Mouse (Mus musculus) MEL (cell line): ENCODE data around the gene Pik3c2b. TPM values are rescaled to one million over a fixed set of nuclear protein-coding genes. Genes with fewer than 3 reads are reported as not detected.
"Not testable (repeated sequence)": the region's sequence is repeated elsewhere in the genome, so short reads cannot be mapped to it uniquely, and the experiment has no call there.

Experiments used
- DNase-seq: peaks from one replicate; pipeline ENCODE4 v3.0.0; 2011; ENCODE audit warnings: low read depth, low spot score
- H3K27ac ChIP-seq: 2 replicates; pipeline ENCODE4 v1.5.1; 2012; ENCODE audit warnings: low read depth, mild to moderate bottlenecking, control low read depth, low read length, moderate library complexity; ENCODE audit not compliant: control insufficient read depth
- H3K27me3 ChIP-seq, 2 experiments: fragments of 150-350 bp in 1 of 2; sonication (generic) in 1 of 2; 2 replicates each; pipeline ENCODE4 v1.6.1; 2012; ENCODE audit warnings: low read length in 2 of 2, mild to moderate bottlenecking in 2 of 2, improper control_type of control experiment in 1 of 2, moderate library complexity in 1 of 2; ENCODE audit not compliant: insufficient read depth in 2 of 2, control insufficient read depth in 1 of 2
- H3K36me3 ChIP-seq, 2 experiments: 2 replicates each; pipeline ENCODE4 v1.6.1; 2012 to 2014; ENCODE audit warnings: low read length in 2 of 2, improper control_type of control experiment in 1 of 2, inconsistent platforms in 1 of 2, mild to moderate bottlenecking in 1 of 2; ENCODE audit not compliant: insufficient read depth in 2 of 2, control insufficient read depth in 1 of 2
- H3K4me1 ChIP-seq, 2 experiments: fragments of 150-350 bp in 1 of 2; sonication (generic) in 1 of 2; 2 replicates each; pipeline ENCODE4 v1.6.1; 2012; ENCODE audit warnings: low read length in 2 of 2, improper control_type of control experiment in 1 of 2, mild to moderate bottlenecking in 1 of 2; ENCODE audit not compliant: insufficient read depth in 2 of 2, control insufficient read depth in 1 of 2
- H3K4me3 ChIP-seq, 2 experiments: fragments of 150-350 bp in 1 of 2; sonication (generic) in 1 of 2; 2 replicates each; pipeline ENCODE4 v1.5.1; 2012; ENCODE audit warnings: low read depth in 2 of 2, low read length in 2 of 2, mild to moderate bottlenecking in 2 of 2, moderate library complexity in 2 of 2, control low read depth in 1 of 2, improper control_type of control experiment in 1 of 2; ENCODE audit not compliant: control insufficient read depth in 1 of 2, insufficient read depth in 1 of 2
- H3K79me2 ChIP-seq: 2 replicates; pipeline ENCODE4 v1.6.1; 2012; ENCODE audit warnings: mild to moderate bottlenecking, low read length, moderate library complexity; ENCODE audit not compliant: control insufficient read depth, poor library complexity, insufficient read depth
- H3K9ac ChIP-seq: 2 replicates; pipeline ENCODE4 v1.6.1; 2012; ENCODE audit warnings: low read depth, mild to moderate bottlenecking, control low read depth, low read length, moderate library complexity; ENCODE audit not compliant: control insufficient read depth, poor library complexity, severe bottlenecking
- H3K9me3 ChIP-seq: fragments of 150-350 bp; sonication (generic); replicated peaks from 2 replicates; pipeline ENCODE4 v1.6.1; 2012; ENCODE audit warnings: mild to moderate bottlenecking, low read length, improper control_type of control experiment, moderate library complexity; ENCODE audit not compliant: insufficient read depth
- BHLHE40 ChIP-seq: IDR thresholded peaks from 2 replicates; pipeline ENCODE4 v1.6.1; 2012; ENCODE audit warnings: low read depth, mild to moderate bottlenecking, inconsistent platforms, low read length, improper control_type of control experiment, borderline replicate concordance
- CHD2 ChIP-seq: IDR thresholded peaks from 2 replicates; pipeline ENCODE4 v1.6.1; 2011; ENCODE audit warnings: low read length, improper control_type of control experiment
- CTCF ChIP-seq, 3 experiments: IDR thresholded peaks in 2 of 3; conservative IDR thresholded peaks in 1 of 3; 2 replicates each; pipeline ENCODE4 v1.5.1; 2011 to 2012; ENCODE audit warnings: low read length in 3 of 3, low read depth in 2 of 3, mild to moderate bottlenecking in 2 of 3, improper control_type of control experiment in 1 of 3, inconsistent platforms in 1 of 3, mixed read lengths in 1 of 3, moderate library complexity in 1 of 3; ENCODE audit not compliant: control insufficient read depth in 1 of 3, insufficient read depth in 1 of 3, poor library complexity in 1 of 3, severe bottlenecking in 1 of 3
- EP300 ChIP-seq, 2 experiments: IDR thresholded peaks; 2 replicates each; pipeline ENCODE4 v1.6.1; 2011; ENCODE audit warnings: improper control_type of control experiment in 2 of 2, low read length in 2 of 2, low read depth in 1 of 2, mild to moderate bottlenecking in 1 of 2
- KAT2A ChIP-seq: conservative IDR thresholded peaks from 2 replicates; pipeline ENCODE4 v1.6.1; 2012; ENCODE audit warnings: low read depth, low read length, improper control_type of control experiment, inconsistent platforms
- MAFK ChIP-seq: IDR thresholded peaks from 2 replicates; pipeline ENCODE4 v1.6.1; 2011; ENCODE audit warnings: low read depth, mild to moderate bottlenecking, low read length, improper control_type of control experiment, borderline replicate concordance
- MEF2A ChIP-seq: IDR thresholded peaks from 2 replicates; pipeline ENCODE4 v1.6.1; 2014; ENCODE audit warnings: low read depth, mild to moderate bottlenecking, inconsistent platforms, low read length, improper control_type of control experiment; ENCODE audit not compliant: poor library complexity, insufficient replicate concordance, severe bottlenecking; ENCODE audit errors: extremely low read depth
- POLR2AphosphoS2 ChIP-seq: IDR thresholded peaks from 2 replicates; pipeline ENCODE4 v1.6.1; 2011; ENCODE audit warnings: low read length, improper control_type of control experiment
- RCOR1 ChIP-seq: IDR thresholded peaks from 2 replicates; pipeline ENCODE4 v1.6.1; 2012; ENCODE audit warnings: low read depth, mild to moderate bottlenecking, inconsistent platforms, low read length, improper control_type of control experiment
- TBP ChIP-seq: IDR thresholded peaks from 2 replicates; pipeline ENCODE4 v1.8.0; 2011; ENCODE audit warnings: low read depth, low read length, improper control_type of control experiment
- UBTF ChIP-seq: IDR thresholded peaks from 2 replicates; pipeline ENCODE4 v1.6.1; 2012; ENCODE audit warnings: low read depth, mild to moderate bottlenecking, inconsistent platforms, low read length, improper control_type of control experiment, moderate library complexity, borderline replicate concordance; ENCODE audit not compliant: insufficient read depth
- ZMIZ1 ChIP-seq: IDR thresholded peaks from 2 replicates; pipeline ENCODE4 v1.6.1; 2012; ENCODE audit warnings: low read depth, mild to moderate bottlenecking, inconsistent platforms, low read length, improper control_type of control experiment, moderate library complexity
- ZNF384 ChIP-seq: IDR thresholded peaks from 2 replicates; pipeline ENCODE4 v1.6.1; 2012; ENCODE audit warnings: low read depth, mild to moderate bottlenecking, inconsistent platforms, low read length, improper control_type of control experiment
- polyA plus RNA-seq, 2 experiments: library from polyadenylated mRNA; stranded (reverse) in 1 of 2; unstranded in 1 of 2; fragments of >175 nt in 1 of 2; fragments of >200 nt in 1 of 2; gene quantifications; 2 replicates each; pipeline versions ENCODE4 v1.2.1 to v1.2.4; 2012; ENCODE audit warnings: low replicate concordance in 2 of 2, low read depth in 1 of 2; ENCODE audit not compliant: insufficient read length in 2 of 2, insufficient read depth in 1 of 2, missing spikeins in 1 of 2
- total RNA-seq: library from RNA; depleted of rRNA; stranded (reverse); fragments of 300-350 nt; gene quantifications from 2 replicates; pipeline ENCODE4 v1.2.3, GENCODE M21; 2012

The Pik3c2b gene
- total and polyA plus RNA-seq, 3 experiments, result 2.9 to 3.2 TPM; not detected in 1

GRCm38 (mm10) chr1:133020137-133020894 is 25.2 kb upstream of the Pik3c2b start:
- peak overlapping the region; percentile 52 for H3K27ac ChIP-seq
- no peak overlapping the region for H3K9ac ChIP-seq
- H3K4me1 ChIP-seq, result peaks cover 12 to 23% of the 10 kb centered on the region in 2 experiments
- peak; percentile 66 for DNase-seq
- peaks cover 28 to 32% of the 10 kb centered on the region in 2 experiments for H3K36me3 ChIP-seq
- peaks cover 60% of the 10 kb centered on the region for H3K79me2 ChIP-seq
- no peaks in the 10 kb centered on the region for H3K9me3 ChIP-seq
- H3K4me3 ChIP-seq, result no peak overlapping the region
- no peaks in the 10 kb centered on the region for H3K27me3 ChIP-seq
- TF ChIP-seq POLR2AphosphoS2 (no peak), EP300 (IDR thresholded peaks at IDR 0.05; ENCODE audit: low read depth in 1 of 2, low read length in 2 of 2) (peak; percentile 31 to 44; a peak in 3 of 4 replicates)

- Histone ChIP-seq H3K27ac (no peak overlapping the region), H3K36me3 (peaks cover 24 to 30% of the 10 kb centered on the region in 2 experiments), H3K4me1 (peaks cover 13 to 23% of the 10 kb centered on the region in 2 experiments), H3K9me3 (no peaks in the 10 kb centered on the region), H3K4me3 (no peak overlapping the region), H3K9ac (no peak overlapping the region; the same call in 1 of the 2 replicates)
- DNase-seq, result no peak
- TF ChIP-seq BHLHE40, result no peak
- no peak for TF ChIP-seq RCOR1
- no peak for TF ChIP-seq KAT2A
- no peak for TF ChIP-seq ZNF384
- TF ChIP-seq CTCF (IDR thresholded peaks at IDR 0.05 in 2 of 3, conservative IDR thresholded peaks at IDR 0.05 in 1 of 3; ENCODE audit: control insufficient read depth in 1 of 3, insufficient read depth in 1 of 3, low read depth in 2 of 3, low read length in 3 of 3, poor library complexity in 1 of 3, severe bottlenecking in 1 of 3), result peak; percentile 22 to 30 (median 22); a peak in 3 of 6 replicates
- no peak for TF ChIP-seq MAFK
- no peak for TF ChIP-seq UBTF
- 0 out of 2 replicates have a peak, but pooled peaks have one; percentile 28 for TF ChIP-seq TBP
- no peak for TF ChIP-seq CHD2
- no peak for TF ChIP-seq MEF2A
- TF ChIP-seq ZMIZ1, result no peak
- TF ChIP-seq, all 39 proteins: peak for 2
- H3K79me2 ChIP-seq, result peaks cover 56% of the 10 kb centered on the region
- no peaks in the 10 kb centered on the region for H3K27me3 ChIP-seq
Observed at GRCm38 (mm10) chr1:133021391-133021790, 24.1 kb upstream of the Pik3c2b start.

DNA sequence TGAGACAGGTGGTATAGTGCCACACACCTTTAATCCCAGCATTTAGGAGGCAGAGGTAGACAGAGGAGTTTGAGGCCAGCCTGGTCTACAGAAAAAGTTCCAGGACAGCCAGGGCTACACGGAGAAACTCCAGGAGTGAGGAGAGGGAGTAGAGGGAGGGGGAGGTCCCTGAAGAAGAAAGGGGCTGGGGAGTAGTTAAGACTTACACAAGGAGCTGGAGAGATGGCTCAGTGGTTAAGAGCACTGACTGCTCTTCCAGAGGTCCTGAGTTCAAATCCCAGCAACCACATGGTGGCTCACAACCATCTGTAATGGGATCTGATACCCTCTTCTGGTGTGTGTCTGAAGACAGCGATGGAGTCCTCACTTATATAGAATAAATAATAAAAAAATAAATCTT is 23.5 kb upstream of the Pik3c2b start:
- H3K4me1 ChIP-seq, result peaks cover 14 to 27% of the 10 kb centered on the region in 2 experiments
- H3K27me3 ChIP-seq, H3K9me3 ChIP-seq, H3K9ac ChIP-seq, H3K27ac ChIP-seq, DNase-seq, H3K4me3 ChIP-seq: not testable (repeated sequence)
- H3K36me3 ChIP-seq, result peaks cover 21 to 32% of the 10 kb centered on the region in 2 experiments
- peaks cover 54% of the 10 kb centered on the region for H3K79me2 ChIP-seq

- not testable (repeated sequence) for H3K27ac ChIP-seq, DNase-seq, H3K9me3 ChIP-seq, H3K27me3 ChIP-seq
- Histone ChIP-seq H3K4me1 (peaks cover 17 to 31% of the 10 kb centered on the region in 2 experiments), H3K9ac (peak overlapping the region; percentile 100), H3K79me2 (peaks cover 44% of the 10 kb centered on the region), H3K4me3 (peak overlapping the region; percentile 49 to 68), H3K36me3 (peaks cover 4 to 41% of the 10 kb centered on the region in 2 experiments)
Observed at GRCm38 (mm10) chr1:133023723-133024122, 21.7 kb upstream of the Pik3c2b start.
